Mouse (Mus musculus) cerebellum, adult 2 months (tissue): Measurements from ENCODE around the gene Actrt2.

ENCODE experiments used
- CTCF ChIP-seq: fragments of 200-500 bp; IDR thresholded peaks from 2 replicates; pipeline ENCODE4 v1.5.1; 2011; ENCODE audit warnings: low read depth, mild to moderate bottlenecking, control low read depth, low read length, moderate library complexity, borderline replicate concordance; ENCODE audit not compliant: insufficient read depth
- POLR2A ChIP-seq: fragments of 200-500 bp; IDR thresholded peaks from 2 replicates; pipeline ENCODE4 v1.6.1; 2011; ENCODE audit warnings: low read length, control low read depth, borderline replicate concordance; ENCODE audit not compliant: insufficient read depth

- TF ChIP-seq CTCF, result no peak
- TF ChIP-seq POLR2A, result no peak
Observed at GRCm38 (mm10) chr4:154672027-154672426, 4.4 kb upstream of the Actrt2 start.
